Mouse (Mus musculus) intestine, postnatal 0 days (tissue): ENCODE data around the gene Olfr286. TPM values are rescaled to one million over a fixed set of nuclear protein-coding genes. Genes with fewer than 3 reads are reported as not detected.

Experiments used
- ATAC-seq: fragments of 200-750 bp; cut with Nextera tagmentation; 2 replicates; pipeline ENCODE4 v1.8.0; 2017; ENCODE audit warnings: mild to moderate bottlenecking, moderate TSS enrichment, moderate library complexity
- H3K27ac ChIP-seq: fragments of 300-500 bp; sonication (generic); 2 replicates; pipeline ENCODE4 v1.5.1; 2014; ENCODE audit warnings: mild to moderate bottlenecking, low read depth, low read length, moderate library complexity
- H3K27me3 ChIP-seq: fragments of 300-500 bp; sonication (generic); replicated peaks from 2 replicates; pipeline ENCODE4 v1.6.1; 2014; ENCODE audit warnings: low read length, mixed read lengths; ENCODE audit not compliant: control insufficient read depth, insufficient read depth
- H3K36me3 ChIP-seq: fragments of 300-500 bp; sonication (generic); 2 replicates; pipeline ENCODE4 v1.6.1; 2014; ENCODE audit warnings: mild to moderate bottlenecking, moderate library complexity; ENCODE audit not compliant: control insufficient read depth, insufficient read depth
- H3K4me1 ChIP-seq: fragments of 300-500 bp; sonication (generic); replicated peaks from 2 replicates; pipeline ENCODE4 v1.6.1; 2014; ENCODE audit warnings: antibody characterized with exemption, low read length, mixed read lengths; ENCODE audit not compliant: control insufficient read depth, insufficient read depth
- H3K4me2 ChIP-seq: fragments of 300-500 bp; sonication (generic); replicated peaks from 2 replicates; pipeline ENCODE4 v1.6.1; 2014; ENCODE audit warnings: low read depth, mild to moderate bottlenecking, moderate library complexity
- H3K4me3 ChIP-seq: fragments of 300-500 bp; sonication (generic); 2 replicates; pipeline ENCODE4 v1.5.1; 2014; ENCODE audit warnings: low read depth, low read length
- H3K9ac ChIP-seq: fragments of 300-500 bp; sonication (generic); 2 replicates; pipeline ENCODE4 v1.6.1; 2014; ENCODE audit warnings: mild to moderate bottlenecking, low read depth, low read length
- H3K9me3 ChIP-seq: fragments of 300-500 bp; sonication (generic); 2 replicates; pipeline ENCODE4 v1.6.1; 2016; ENCODE audit warnings: mixed run types; ENCODE audit not compliant: control insufficient read depth
- CTCF ChIP-seq: sonication (generic); IDR thresholded peaks from 2 replicates; pipeline ENCODE4 v1.5.1; 2016; ENCODE audit warnings: low read depth, mild to moderate bottlenecking, control low read depth, antibody characterized with exemption, moderate library complexity
- WGBS: fragments of 180-500 bp; shearing (Covaris S2); extraction: QIAGEN DNeasy Blood & Tissue Kit; methylation state at CpG from one replicate; pipeline ENCODE4 v1.1.7; 2014; 5-methylcytosine and 5-hydroxymethylcytosine counted together
- polyA plus RNA-seq: library from polyadenylated mRNA; unstranded; fragments of >200 nt; fragmentation: Nextera tagmentation; extraction: Ambion mirVana; gene quantifications from 2 replicates; pipeline ENCODE4 v1.2.1, GENCODE M21; 2015

Olfr286 gene
- polyA plus RNA-seq, 1 experiment from 2014 or later, result not detected

DNA sequence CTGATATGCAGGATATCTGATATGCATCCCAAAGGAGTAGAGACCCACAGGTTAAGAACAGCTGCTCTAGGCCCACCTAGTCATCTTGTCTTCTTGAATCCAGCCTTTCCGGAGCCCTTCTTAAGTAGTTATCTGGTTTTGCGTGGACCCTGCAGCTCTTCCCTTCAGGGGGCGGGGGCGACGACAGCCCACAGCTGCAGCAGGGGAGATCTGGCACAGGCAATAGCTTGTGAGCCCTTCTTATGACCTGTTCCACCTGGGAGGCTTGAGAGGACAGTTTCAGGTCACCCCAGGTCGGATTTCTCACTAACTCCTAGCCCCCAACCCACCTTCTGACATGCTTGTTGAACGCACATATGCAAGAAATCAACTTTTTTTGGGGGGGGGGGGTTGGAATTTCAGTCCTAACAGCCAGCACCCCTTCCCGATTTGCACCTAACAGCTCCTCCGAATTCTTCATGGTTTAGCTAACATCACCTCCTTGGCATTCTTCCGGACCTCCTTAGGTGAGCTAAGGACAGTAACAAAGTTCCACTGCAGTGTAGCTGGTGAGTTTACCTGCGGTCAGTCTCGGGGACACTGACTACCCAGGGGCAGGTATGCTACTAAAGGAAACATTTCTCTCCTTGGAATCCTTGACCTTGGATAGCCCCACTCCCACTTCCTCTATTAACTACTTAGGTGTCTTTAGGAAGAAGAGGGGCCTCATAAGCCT, 52.2 kb downstream of the Olfr286 start:
- 63% methylated on average over 12 of the region's 12 CpGs for WGBS
- Histone ChIP-seq H3K9ac (no peak overlapping the region), H3K4me2 (no peak overlapping the region), H3K4me3 (no peak overlapping the region), H3K27me3 (0 out of 2 replicates have a peak, but pooled peaks cover 12% of the 10 kb centered on the region), H3K27ac (no peak overlapping the region), H3K36me3 (no peaks in the 10 kb centered on the region), H3K4me1 (no peaks in the 10 kb centered on the region), H3K9me3 (no peaks in the 10 kb centered on the region)
- TF ChIP-seq CTCF, result no peak
- no peak for ATAC-seq

DNA sequence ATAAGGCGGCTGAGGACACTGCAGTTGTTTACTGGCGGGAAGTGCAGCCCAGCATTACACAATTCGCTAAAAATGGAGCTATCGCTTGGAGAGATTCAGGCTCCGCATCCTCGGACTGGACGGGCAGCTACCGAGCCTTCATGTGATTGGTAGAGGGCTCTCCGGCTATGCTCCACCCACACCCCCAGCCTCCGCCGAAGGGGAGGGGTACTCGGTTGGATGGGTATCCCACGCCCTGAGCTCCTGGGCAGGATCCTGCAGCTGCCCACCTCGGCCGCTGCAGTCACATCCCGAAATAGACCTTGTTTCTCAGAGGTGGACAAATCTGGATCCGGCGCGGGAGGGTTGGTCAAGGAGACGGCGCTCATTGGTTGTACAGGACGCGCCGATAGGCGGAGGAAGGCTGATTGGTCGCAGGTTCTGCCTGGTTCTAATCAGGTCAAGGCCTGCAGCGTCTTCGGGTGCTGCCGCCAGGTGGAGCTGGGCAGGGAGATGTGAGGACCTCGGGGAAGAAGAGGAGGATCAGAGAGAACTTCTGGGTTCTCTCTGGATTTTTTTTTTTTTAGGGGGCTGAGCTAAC, 53.0 kb downstream of the Olfr286 start:
- Histone ChIP-seq H3K27ac (no peak overlapping the region), H3K4me2 (peak overlapping the region; percentile 81), H3K27me3 (0 out of 2 replicates have a peak, but pooled peaks cover 12% of the 10 kb centered on the region), H3K9me3 (no peaks in the 10 kb centered on the region), H3K4me3 (peak overlapping the region; percentile 49), H3K9ac (peak overlapping the region; percentile 46), H3K4me1 (no peaks in the 10 kb centered on the region), H3K36me3 (no peaks in the 10 kb centered on the region)
- under 1% methylated on average over 30 of the region's 30 CpGs for WGBS
- peak; percentile 89 for TF ChIP-seq CTCF
- peak; percentile 97 for ATAC-seq

- 10% methylated on average over 26 of the region's 26 CpGs for WGBS
- H3K9ac ChIP-seq, result peak overlapping the region; percentile 46; the same call in 1 of the 2 replicates
- H3K27me3 ChIP-seq, result 0 out of 2 replicates have a peak, but pooled peaks cover 12% of the 10 kb centered on the region
- H3K36me3 ChIP-seq, result no peaks in the 10 kb centered on the region
- H3K4me1 ChIP-seq, result no peaks in the 10 kb centered on the region
- H3K9me3 ChIP-seq, result no peaks in the 10 kb centered on the region
- no peak for ATAC-seq
- no peak for TF ChIP-seq CTCF
- H3K4me3 ChIP-seq, result peak overlapping the region; percentile 49
- no peak overlapping the region for H3K27ac ChIP-seq
- H3K4me2 ChIP-seq, result peak overlapping the region; percentile 81
Measured at GRCm38 (mm10) chr15:98180567-98181131, 53.6 kb downstream of the Olfr286 start.

DNA sequence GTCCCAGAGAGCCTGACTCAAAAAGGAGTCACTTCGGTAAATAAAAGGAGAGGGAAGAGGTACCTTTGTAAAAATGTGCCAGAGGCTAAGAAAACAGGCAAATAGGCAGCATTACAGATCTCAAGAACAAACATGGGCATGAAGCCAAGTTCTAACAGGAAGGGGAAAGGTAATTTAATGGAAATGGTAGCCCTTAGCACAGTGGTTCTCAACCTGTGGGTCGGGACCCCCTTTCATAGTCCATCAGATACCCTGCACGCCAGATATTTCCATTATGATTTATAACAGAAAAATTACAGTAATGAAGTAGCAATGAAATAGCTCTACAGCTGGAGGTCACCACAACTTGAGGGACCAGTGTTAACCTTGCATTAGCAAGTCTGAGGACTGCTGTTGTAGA, 56.9 kb downstream of the Olfr286 start:
- Histone ChIP-seq H3K9me3 (no peaks in the 10 kb centered on the region), H3K9ac (no peak overlapping the region), H3K27ac (no peak overlapping the region), H3K4me2 (no peak overlapping the region), H3K4me3 (no peak overlapping the region), H3K4me1 (no peaks in the 10 kb centered on the region), H3K36me3 (no peaks in the 10 kb centered on the region), H3K27me3 (0 out of 2 replicates have a peak, but pooled peaks cover 12% of the 10 kb centered on the region)
- 54% methylated on average over 3 of the region's 3 CpGs for WGBS
- no peak for ATAC-seq
- no peak for TF ChIP-seq CTCF

Other genes with a start within 250 kb of the Olfr286 start
- gene Col2a1, start 229.8 kb downstream of the Olfr286 start, polyA plus RNA-seq, result 0.09 TPM in 1 of 2 replicates, not detected in the other
- 15.6 and 17.3 TPM in 2 replicates for gene Pfkm, start 141.9 kb downstream of the Olfr286 start, polyA plus RNA-seq
- 7.3 and 8.6 TPM in 2 replicates for gene Senp1, start 140.7 kb downstream of the Olfr286 start, polyA plus RNA-seq
- gene Asb8, start 68.8 kb downstream of the Olfr286 start, polyA plus RNA-seq, result 41.9 and 46.6 TPM in 2 replicates
- gene Ccdc184, start 67.3 kb downstream of the Olfr286 start, polyA plus RNA-seq, result 0.87 and 1.2 TPM in 2 replicates
- not detected in 2 replicates for gene Olfr288, start 38.9 kb downstream of the Olfr286 start, polyA plus RNA-seq
- not detected in 2 replicates for gene Gm44579, start 13.5 kb downstream of the Olfr286 start, polyA plus RNA-seq
- gene Olfr287, start 13.4 kb downstream of the Olfr286 start, polyA plus RNA-seq, result not detected in 2 replicates
- gene H1fnt, start 22.8 kb upstream of the Olfr286 start, polyA plus RNA-seq, result not detected in 2 replicates
- gene Zfp641, start 61.7 kb upstream of the Olfr286 start, polyA plus RNA-seq, result 0.21 and 0.31 TPM in 2 replicates
- not detected in 2 replicates for gene Olfr285, start 82.9 kb upstream of the Olfr286 start, polyA plus RNA-seq
- gene Olfr284, start 106.5 kb upstream of the Olfr286 start, polyA plus RNA-seq, result not detected in 2 replicates
- gene Olfr283, start 146.5 kb upstream of the Olfr286 start, polyA plus RNA-seq, result not detected in 2 replicates
- not detected in 2 replicates for gene Olfr282, start 196.8 kb upstream of the Olfr286 start, polyA plus RNA-seq
- not detected in 2 replicates for gene Olfr281, start 218.1 kb upstream of the Olfr286 start, polyA plus RNA-seq
- not detected in 2 replicates for gene OR5BS1P, start 235.4 kb upstream of the Olfr286 start, polyA plus RNA-seq
- gene Lalba, start 248.3 kb upstream of the Olfr286 start, polyA plus RNA-seq, result 0.34 and 0.56 TPM in 2 replicates